Mouse (Mus musculus): ENCODE measurements around the gene Foxred2. TPM values are rescaled to one million over a fixed set of nuclear protein-coding genes. Genes with fewer than 3 reads are reported as not detected.

Gene Foxred2
- total RNA-seq (2021) = 10 to 100 TPM; 11.9 to 12.3 TPM

- intact Hi-C loops (cut with DNase I) = no loop called here
- DNase-seq (ENCODE audit: low spot score in 2 of 2) = peak; percentile 84
Observed at GRCm38 (mm10) chr15:77956404-77956901, at the start of gene Foxred2. Gene Foxred2, minus strand, starts transcription at chr15:77956722.

GRCm38 (mm10) chr15:78003929-78004328 lies 47.4 kb upstream of the Foxred2 start:
- no peak for DNase-seq (ENCODE audit: low spot score in 2 of 2)
- intact Hi-C loops (cut with DNase I) = no loop called here

DNA sequence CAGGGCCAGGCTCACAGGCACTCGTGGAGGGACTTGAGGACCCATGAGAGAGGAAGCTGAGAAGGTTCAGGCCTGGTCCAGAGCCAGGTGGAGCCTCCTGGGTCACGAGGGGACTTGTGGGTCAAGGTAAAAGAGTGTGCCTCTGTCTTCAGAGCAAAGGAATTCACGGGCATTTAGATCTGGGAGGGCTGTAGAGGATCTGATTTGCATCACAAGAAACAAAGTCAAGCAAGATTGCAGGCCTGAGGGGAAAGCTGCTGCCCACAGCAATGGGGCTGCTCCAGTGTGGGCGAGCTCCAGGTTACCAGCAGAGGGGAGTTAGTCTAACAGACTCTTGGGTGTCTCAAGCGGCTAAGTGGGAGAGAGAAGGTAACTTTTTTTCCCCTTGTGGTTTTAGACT lies 44.9 kb upstream of the Foxred2 start:
- no peak for DNase-seq (ENCODE audit: low spot score in 2 of 2)
- intact Hi-C loops (cut with DNase I) = no loop called here

GRCm38 (mm10) chr15:77988541-77988940 lies 32.0 kb upstream of the Foxred2 start:
- no peak for DNase-seq (ENCODE audit: low spot score in 2 of 2)
- intact Hi-C loops (cut with DNase I) = no loop called here

- no peak for DNase-seq (ENCODE audit: low spot score in 2 of 2)
- intact Hi-C loops (cut with DNase I) = loop anchor here (2.0 to 5.0 kb wide), 4 partner anchors 69 to 255 kb away; no protein-coding TSS in a partner anchor
Observed at GRCm38 (mm10) chr15:77983391-77983790, 26.9 kb upstream of the Foxred2 start.

GRCm38 (mm10) chr15:77982195-77982939 lies 25.8 kb upstream of the Foxred2 start:
- peak; percentile 77 to 84 for DNase-seq (ENCODE audit: low spot score in 2 of 2)
- intact Hi-C loops (cut with DNase I) = loop anchor here (2.0 to 5.0 kb wide), 4 partner anchors 70 to 256 kb away; no protein-coding TSS in a partner anchor

DNA sequence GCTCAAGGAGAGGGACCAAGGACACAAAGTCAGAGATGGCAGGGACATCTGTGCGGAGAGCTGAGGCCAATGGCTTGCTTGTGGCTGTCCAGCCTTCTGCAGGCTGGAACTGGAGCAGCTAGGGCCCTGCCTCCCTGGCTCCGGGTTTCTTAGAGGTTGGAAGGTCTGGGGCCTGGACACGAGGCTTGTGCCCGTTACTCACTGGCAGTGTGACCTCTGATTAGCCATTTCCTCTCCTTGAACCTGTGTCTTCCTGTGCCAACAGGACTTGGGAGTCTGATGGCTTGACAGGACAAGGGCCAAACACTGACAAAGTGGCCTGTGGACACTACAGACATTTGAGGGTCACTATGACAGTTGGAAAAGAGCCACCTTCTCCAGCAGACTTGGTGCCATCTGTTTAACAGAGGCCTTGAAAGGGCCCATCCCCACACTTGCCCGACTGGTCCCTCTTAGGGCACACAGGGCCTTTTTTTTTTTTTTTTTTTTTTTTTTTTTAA lies 24.7 kb upstream of the Foxred2 start:
- intact Hi-C loops (cut with DNase I) = loop anchor here (5.0 kb wide), 2 partner anchors 71 to 136 kb away; no protein-coding TSS in a partner anchor
- no peak for DNase-seq (ENCODE audit: low spot score in 2 of 2)

DNA sequence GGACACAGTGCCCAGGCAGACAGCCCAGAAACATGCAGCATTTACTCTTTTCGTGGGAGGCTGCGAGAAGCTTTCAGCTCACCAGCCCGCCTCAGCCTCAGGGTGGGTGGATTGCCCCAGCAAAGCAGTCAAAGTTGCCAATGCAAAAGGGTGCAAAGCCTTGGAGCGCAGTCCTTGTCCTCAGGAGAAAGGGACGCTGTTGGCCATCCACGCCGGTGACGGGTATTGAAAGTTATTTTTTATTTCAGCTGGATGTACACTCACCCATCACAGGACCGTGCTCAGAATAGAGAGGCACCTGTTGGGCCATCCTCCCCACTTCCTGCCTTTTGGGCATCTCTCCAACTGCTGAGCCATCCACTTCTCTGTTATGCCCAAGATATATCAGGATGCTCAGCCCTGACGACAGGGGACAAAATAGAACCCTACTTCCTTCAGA lies 22.9 kb upstream of the Foxred2 start:
- intact Hi-C loops (cut with DNase I) = loop anchor here (10.0 kb wide), 2 partner anchors 355 to 455 kb away; no protein-coding TSS in a partner anchor
- peak; percentile 76 to 84 for DNase-seq (ENCODE audit: low spot score in 2 of 2)

DNA sequence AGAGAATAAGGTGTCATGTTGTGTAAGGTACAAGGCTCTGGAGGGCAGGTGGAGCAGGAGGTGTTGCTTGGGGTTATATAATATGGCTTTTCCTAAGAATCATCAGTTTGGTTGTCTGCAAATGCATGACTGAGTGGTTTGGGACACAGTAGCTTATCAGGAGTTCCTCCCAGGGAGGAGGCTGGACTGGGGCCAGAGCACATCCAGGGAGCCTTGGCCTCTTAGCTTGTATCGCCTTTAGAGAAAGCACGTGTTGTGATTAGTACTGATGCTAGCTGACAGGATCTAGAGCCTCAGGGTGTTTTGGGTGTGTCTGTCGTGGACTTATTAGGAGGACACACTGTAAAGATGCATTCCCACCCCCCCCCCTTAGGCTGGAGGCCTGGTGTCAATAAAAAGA lies 21.1 kb upstream of the Foxred2 start:
- DNase-seq (ENCODE audit: low spot score in 2 of 2) = no peak
- intact Hi-C loops (cut with DNase I) = loop anchor here (10.0 kb wide), 2 partner anchors 357 to 457 kb away; no protein-coding TSS in a partner anchor

GRCm38 (mm10) chr15:77974165-77974841 lies 17.8 kb upstream of the Foxred2 start:
- intact Hi-C loops (cut with DNase I) = loop anchor here (10.0 kb wide), 2 partner anchors 360 to 460 kb away; no protein-coding TSS in a partner anchor
- DNase-seq (ENCODE audit: low spot score in 2 of 2) = no peak

DNA sequence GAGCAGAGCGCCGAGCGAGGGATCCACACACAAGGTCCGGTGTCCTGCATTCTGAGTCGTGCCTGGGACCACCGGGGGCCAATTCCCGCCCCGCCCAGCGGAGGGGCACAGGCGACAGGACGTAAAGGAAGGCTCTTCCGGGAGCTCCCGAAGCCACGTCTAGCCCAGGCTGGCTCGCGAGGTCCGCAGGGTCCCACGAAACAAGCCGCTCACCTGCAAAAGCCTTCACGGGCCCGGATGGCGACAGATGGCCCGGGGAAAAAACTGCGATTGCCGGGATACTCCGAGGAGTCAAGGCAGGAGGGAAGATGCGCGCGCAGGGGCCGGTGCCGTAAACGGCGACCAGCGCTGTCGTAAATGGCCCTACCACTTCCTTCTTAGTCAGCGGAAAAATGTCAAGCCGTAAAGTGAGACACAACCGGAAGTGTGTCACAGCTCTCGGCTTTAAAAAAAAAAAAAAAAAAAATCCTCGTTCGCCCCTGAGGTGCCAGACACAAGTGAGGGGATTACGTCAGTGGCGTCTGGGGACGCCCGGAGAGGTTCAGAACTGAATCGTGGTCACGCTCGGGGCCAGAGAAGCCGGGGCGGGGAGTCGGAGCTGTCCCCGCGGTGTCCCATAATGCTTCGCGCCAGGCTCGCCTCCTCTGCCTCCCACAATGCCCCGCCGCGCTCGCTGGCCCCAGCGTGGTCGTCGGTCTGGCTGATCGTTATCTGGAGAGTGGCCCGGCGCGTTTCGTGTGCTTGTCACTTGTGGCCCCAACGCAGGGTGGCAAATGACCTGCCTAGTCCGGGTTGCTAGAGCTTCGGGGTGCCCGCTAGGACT lies 14.2 kb upstream of the Foxred2 start, which contains the start of gene Eif3d:
Gene Eif3d, minus strand, starts transcription at position 344 of the 823 bp plus-strand sequence.
- intact Hi-C loops (cut with DNase I) = loop anchor here (10.0 kb wide), 2 partner anchors 364 to 464 kb away; no protein-coding TSS in a partner anchor
- peak; percentile 97 to 98 for DNase-seq (ENCODE audit: low spot score in 2 of 2)

DNA sequence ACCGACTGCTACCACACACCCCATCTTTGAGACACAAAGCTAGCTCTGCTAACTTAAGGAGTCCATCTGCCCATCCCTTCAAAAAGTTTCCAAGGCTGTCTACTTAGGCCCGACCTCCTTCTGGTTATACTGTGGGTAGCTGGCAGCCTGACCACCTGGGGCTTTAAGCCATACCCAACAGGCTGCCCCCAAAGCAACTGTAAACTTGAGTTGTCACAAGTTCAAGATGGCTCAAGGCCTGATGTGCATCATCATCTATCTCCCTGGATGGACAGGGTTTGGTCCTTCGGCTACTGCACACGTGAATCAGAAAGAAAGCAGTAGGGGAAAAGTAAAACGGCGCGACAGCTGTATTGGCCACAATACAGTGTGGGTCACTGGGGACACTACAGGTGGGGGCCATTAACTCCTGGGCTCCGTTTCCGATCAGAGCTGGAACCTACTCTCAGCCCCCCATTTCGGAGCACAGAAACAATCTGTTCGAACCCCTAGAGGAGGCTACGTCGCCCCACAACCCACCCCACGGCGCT lies 13.5 kb upstream of the Foxred2 start:
- intact Hi-C loops (cut with DNase I) = loop anchor here (10.0 kb wide), 2 partner anchors 365 to 465 kb away; no protein-coding TSS in a partner anchor
- no peak for DNase-seq (ENCODE audit: low spot score in 2 of 2)

- DNase-seq (ENCODE audit: low spot score in 2 of 2) = no peak
- intact Hi-C loops (cut with DNase I) = no loop called here
Observed at GRCm38 (mm10) chr15:77965117-77965528, 8.6 kb upstream of the Foxred2 start.

DNA sequence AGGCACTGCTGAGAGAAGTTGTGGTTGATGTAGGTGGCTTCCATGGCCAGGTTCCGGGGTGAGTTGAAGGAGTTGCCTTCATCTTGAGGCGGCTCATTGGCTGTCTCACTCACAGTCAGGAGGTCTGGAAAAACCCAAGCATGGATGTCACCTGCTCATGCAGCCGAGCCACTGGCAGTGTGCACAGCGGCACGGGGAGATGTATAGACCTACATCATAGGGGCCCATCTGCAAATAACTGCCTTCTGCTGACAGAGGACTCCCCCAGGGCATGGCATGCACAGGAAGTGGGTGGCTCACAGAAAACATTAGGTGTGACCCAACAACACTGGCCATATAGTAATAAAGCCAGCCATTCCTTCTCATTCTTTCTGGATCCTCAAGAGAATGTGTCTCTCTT lies 5.9 kb upstream of the Foxred2 start:
- DNase-seq (ENCODE audit: low spot score in 2 of 2) = no peak
- intact Hi-C loops (cut with DNase I) = no loop called here

DNA sequence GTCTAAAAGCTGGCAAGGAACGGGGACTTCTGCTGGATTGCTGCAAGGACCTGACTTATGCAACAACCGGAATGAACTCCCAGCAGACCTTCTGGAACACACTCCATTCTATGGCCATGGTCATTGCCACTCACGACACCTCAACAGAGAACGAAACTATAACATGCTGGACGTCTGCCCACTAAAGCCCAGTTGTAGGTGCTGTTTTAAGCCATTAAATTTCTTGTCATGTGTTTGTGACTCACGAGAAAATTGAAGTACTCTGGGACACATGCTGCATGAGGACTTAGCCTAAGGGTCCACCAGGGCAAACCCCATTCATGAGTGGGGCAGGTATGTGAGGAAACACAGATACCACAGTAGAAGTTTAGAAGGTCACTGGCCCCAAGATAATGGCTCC lies 4.2 kb upstream of the Foxred2 start:
- intact Hi-C loops (cut with DNase I) = no loop called here
- DNase-seq (ENCODE audit: low spot score in 2 of 2) = no peak

- no peak for DNase-seq (ENCODE audit: low spot score in 2 of 2)
- intact Hi-C loops (cut with DNase I) = no loop called here
Observed at GRCm38 (mm10) chr15:77958071-77958470, 1.5 kb upstream of the Foxred2 start.

- intact Hi-C loops (cut with DNase I) = no loop called here
- DNase-seq (ENCODE audit: low spot score in 2 of 2) = no peak
Observed at GRCm38 (mm10) chr15:77957625-77958024, 1.1 kb upstream of the Foxred2 start.

GRCm38 (mm10) chr15:77955440-77956403 lies 800 bp downstream of the Foxred2 start:
- intact Hi-C loops (cut with DNase I) = no loop called here
- DNase-seq (ENCODE audit: low spot score in 2 of 2) = peak; percentile 32 to 38

All from left cerebral cortex, postnatal 36 days (tissue).